Mouse (Mus musculus) thymus, postnatal 0 days (tissue): Measurements from ENCODE around the gene Mpig6b. TPM values are rescaled to one million over a fixed set of nuclear protein-coding genes. Genes with fewer than 3 reads are reported as not detected.

Source experiments
- DNase-seq: peaks from one replicate; pipeline ENCODE4 v3.0.0-alpha.2; 2015; ENCODE audit warnings: low spot score
- polyA plus RNA-seq: library from polyadenylated mRNA; unstranded; fragments of >200 nt; fragmentation: Nextera tagmentation; extraction: Ambion mirVana; gene quantifications from 2 replicates; pipeline ENCODE4 v1.2.1, GENCODE M21; 2015

Mpig6b gene
- polyA plus RNA-seq, result 0.06 and 0.08 TPM in 2 replicates

DNA sequence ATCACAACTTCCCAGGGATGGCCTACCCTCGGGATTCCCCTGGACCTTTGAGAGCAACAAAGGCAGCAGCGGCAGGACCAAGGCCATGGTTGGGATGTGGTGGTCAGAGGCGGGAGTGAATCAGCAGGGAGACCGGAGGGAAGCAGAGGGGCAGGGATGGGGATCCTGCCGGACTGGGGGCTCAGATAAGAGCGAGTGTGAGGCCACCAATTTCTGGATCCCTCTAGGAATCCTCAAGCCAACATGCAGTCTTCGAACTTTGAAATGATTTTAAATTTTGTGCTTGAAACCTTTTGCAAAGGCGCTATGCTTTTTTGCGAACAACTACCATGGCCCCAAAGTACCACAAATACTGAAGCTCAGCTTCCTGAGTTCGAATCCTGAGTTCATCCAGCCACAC lies at the start of gene Mpig6b:
Gene Mpig6b (minus strand): TSS at position 101 of the 400 bp plus-strand sequence.
- no peak for DNase-seq

DNA sequence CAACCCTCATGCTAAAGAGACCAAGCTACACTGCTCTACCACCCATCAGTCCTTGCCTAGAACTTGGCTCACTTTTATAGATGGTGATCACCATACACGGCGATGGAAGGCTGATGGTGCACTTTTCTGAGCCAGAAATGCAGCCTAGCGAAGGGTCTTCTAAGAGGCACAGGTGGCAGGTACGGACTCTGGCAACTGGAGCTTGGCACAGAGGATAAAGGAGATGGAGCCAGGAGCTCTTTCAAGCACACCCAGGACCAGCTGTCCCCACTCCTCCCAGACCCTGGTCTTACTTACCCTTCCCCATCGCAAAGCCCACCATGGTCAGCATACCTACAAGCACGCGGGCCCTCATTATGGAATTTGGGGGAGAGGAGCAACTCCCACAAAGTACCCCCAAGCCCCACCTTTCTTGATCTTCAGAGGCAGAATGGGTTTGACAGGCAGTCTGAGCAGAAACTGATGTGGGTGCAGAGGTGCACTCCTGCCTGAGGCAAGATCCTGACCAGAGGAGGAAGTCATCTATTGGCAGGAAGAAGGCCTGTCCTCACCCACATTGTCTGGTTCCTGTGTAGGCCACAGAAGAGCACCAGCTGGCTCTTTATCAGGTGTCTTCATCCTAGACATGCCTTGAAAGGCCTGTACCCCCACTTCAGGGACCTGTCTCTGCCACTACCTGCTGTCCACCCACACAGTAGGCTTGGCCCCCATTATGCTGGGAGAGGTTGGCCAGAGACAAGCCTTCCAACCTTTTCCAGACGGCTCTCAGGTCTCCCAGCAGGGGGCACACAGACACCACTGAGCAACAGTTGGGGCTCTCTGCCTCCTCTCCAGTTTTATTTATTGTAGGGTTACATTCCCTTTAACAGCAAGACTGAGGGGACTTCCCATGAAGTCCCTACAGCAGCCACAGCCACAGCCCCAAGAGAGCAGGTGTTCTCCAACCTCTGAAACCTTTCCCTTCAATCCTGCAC lies 49.3 kb upstream of the Mpig6b start, which contains the start of gene Ly6g5b:
Gene Ly6g5b (minus strand): TSS at position 383 of the 974 bp plus-strand sequence.
- peak; percentile 38 for DNase-seq

DNA sequence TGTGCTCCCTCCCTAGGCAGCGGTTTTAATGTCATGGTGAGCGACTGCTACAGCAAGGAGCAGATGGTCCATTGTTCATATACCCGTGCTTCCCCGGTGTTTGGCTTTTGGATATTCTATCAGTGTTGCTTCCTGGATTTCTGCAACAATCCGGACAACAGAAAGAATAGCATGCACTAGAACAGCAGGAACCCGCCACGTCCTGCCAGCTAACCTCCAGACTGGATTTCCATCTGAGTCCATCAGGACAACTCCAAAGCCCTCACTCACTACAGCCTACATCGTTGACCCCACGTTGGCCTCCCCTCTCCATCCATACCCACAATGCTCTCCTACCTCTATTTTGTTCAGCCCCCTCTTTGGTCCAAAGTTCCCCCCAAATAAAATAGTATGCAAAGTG lies 45.8 kb upstream of the Mpig6b start:
- no peak for DNase-seq

DNA sequence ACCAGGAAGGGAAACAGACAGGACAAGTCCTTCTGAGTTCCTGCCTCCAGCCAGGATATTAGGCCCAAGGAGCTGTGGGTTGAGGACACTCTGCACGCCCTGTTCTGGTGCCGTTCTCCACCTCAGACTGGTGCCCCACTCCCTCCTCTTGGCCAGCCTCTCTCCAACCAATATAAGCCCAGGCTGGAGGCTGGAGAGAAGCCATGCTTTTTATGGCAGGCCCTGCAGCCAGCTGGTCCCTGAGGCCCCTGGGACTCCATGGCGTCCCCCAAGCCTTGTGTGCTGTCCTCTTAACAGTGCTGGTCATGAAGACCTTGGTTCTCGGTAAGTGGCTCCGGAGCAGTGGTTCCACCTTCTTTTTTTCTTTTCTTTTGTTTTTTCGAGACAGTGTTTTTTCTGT lies 42.1 kb upstream of the Mpig6b start, which contains the start of gene Ly6g5c:
Gene Ly6g5c (plus strand): TSS at position 183 of the 400 bp plus-strand sequence.
- DNase-seq, result no peak

DNA sequence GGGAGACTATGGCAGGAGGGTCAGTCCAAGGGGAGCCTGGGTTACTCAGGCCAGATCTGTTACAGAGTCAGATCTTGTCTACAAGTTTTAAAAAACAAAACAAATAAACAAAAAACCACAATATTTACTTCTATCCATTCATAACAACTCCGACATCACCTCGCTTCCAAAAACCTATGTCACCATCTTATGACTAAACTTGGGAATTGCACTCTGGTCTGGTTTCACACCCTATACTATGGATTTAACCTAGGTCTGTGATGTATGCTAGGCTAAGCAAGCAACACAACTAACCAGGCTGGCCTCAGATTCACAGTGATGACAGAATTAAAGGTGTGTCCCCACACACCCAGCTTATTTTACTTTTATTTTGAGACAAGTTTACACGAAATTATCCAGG lies 40.5 kb upstream of the Mpig6b start:
- no peak for DNase-seq

DNA sequence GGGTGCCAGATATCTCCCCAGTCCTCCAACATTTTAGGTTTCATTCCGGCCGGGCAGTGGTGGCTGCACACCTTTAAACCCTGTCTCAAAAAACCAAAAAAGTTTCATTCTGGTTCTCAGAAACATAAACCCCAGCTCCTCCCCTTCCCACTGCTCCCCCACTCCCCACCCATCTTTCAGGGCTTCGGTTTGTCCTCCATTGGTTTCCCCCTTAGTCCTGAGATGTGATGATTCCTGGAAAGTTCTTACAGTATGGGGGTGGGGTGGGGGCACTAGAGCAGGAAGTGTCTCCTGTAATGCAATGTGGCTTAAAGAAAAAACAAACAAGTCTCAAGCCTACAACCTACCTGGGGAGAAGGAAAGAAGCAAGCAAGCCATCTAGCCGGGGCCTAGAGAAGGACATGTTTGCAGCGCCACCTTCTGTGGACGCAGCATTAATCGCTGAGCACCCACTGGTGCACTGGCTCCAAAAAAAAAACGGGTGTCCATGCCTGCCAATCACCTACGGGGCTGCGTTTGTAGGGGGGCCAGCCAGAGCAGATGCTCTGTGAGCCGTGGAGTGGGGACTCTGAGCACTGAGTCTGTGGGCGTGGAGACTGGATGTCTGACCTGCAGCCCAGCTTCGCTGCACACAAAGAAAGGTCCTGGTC lies 39.9 kb upstream of the Mpig6b start:
- peak; percentile 40 for DNase-seq

DNA sequence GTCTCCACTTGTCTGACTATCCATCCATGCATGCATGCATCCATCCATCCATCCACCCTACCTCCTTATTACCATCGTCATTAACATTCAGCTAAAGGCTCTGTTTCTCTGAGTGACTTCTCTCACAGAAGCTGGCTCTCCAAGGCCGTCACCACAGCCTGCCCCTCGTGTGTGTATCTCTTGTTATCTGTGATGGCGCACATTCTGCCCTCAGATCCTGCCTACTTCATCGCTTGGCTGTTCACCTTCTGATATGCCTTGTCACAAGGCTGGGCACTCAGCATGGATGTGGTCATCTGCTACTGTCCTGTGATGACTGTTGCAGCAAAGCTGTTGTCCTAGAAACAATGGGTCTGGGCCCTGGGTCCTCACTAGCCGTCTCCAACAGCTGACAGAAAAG lies 38.8 kb upstream of the Mpig6b start:
- DNase-seq, result no peak

DNA sequence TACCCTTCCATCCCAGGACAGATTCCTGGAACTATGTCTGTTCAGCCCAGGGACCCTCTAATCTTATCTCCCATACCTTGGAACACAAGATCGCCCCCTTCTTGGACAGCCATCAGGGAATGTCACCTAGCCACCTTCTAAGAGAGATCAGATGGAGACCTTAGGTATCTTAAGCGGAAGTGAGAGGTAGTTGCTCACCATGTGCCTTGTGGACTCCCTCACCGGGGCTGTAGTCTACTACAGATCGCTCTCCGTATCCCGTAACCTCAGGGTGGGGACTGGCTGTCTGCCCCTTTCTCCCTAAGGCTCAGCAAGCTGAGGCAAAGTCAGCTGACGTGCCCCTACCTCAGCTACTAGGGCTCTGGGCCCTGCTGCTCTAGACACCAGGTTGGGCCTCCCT lies 38.1 kb upstream of the Mpig6b start:
- no peak for DNase-seq

DNA sequence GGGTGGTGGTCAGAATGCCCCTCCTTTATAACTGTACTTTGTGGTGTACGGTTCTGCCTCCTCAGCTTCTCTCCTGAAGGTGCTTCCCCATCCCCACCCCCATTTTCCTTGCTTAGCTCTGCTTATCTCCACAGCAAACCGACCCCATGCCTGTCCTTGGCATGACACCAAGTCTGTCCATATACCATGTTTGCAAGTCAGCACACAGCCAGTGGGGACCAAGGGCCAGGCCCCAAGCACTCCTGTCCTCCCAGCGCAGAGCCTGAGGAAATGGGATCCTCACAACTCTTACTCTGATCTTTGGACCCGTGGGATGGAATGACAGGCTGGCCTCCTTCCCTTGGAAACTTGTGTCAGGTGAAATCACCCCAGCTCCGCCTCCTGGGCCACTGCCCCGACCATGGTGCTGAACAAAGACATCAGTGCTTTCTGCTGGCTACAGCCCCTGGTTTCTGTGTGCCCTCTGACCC lies 37.3 kb upstream of the Mpig6b start:
- no peak for DNase-seq

DNA sequence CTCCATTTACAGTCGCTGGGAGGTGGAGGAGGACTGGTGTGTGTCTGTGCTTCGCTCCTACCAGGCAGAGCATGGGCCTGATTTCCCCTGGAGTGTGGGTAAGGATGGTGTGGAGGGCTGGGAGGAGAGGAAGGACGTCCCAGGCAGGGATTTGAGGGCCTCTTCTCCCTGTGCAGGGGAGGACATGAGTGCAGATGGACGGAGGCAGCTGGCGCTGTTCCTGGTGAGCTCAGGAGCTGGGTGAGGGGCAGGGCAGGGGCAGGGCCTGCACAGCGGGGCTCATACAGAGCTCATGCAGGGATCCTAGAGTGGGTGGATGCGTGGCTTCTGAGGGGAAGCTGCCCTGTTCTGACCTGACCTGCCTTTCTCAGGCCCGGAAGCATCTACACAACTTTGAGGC lies 36.3 kb upstream of the Mpig6b start:
- DNase-seq, result no peak

DNA sequence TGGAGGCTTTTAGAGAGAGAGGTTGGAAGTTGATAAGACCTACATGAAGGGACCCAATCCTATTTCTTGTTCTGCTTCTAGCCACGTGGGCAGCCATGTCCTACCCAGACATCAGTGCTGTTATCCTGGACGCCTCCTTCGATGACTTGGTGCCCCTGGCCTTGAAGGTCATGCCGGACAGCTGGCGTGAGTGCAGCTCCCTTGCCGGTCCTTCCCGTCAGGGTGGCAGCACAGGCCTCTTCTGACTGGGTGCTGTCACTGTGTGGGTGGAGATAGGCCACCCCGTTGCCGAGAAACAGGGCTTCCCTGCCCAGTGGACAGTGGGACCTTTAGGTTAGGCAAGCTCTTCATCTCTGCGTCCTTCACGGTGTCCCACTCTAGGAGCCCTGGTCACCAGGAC lies 35.2 kb upstream of the Mpig6b start:
- no peak for DNase-seq

DNA sequence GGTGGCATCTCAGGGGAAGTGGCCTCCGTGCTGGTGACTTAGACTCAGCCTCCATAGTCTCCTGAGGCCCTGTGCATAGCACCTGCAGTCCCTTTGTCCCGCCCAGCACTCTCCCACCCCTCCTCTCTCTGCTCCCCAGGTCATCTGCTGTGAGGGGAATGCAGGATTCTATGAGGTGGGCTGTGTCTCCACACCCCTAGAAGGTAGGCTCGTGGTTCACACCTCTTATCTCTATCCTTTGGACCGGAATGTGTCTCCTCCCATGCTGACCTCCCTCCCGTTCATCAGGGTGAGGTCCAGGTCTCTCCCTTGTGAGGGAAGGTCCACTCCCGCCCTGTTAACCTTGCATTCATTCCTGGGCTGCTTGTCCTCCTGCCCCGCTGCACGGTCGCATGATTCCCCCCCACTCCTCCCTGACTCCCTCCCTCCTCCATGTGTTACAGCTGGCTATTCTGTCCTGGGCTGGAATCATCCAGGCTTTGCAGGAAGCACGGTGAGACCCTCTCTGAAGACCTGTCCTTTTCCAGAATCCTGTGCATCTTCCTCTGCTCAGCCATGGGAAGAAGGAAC lies 34.3 kb upstream of the Mpig6b start:
- no peak for DNase-seq

DNA sequence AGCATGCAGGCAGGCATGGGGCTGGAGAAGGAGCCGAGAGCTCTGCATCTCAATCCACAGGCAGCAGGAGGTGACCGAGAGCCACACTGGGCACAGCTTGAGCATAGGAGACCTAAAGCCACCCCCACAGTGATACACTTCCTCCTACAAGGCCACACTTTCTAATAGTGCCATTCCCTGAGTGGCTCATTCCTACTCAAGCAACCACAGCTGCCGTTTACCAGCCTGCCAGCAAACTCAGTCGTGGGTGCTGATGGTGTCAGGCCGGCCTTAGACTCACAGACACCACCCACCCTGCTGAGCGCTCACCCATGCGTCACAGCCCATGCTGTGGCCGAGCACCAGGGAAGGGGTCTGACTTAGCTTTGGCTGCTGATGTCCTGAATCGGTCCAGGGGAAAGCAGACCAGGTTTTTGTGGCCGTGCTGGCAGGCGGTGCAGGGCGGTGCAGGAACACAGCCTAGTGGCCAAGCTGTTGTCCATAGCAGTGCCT lies 31.2 kb upstream of the Mpig6b start:
- no peak for DNase-seq

DNA sequence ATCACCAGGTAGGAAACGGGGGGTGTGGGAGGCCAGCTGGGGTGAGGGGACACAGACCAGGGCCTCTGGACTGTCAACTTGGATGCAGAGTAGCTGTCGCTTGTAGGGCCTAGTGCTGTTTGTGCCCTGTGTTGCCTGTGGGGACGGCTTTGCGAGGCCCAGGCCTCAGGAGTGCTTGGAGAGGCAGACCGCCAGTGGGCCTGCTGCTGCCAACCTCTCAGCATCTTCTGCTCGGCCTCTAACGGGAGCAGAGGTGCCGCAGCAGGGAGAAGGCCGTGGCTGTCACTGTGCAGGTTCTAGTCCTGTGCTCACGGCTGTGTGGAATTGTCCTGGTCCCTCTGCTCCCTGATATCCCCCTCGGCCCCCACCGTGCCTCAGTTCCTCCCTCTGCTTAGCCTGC lies 30.6 kb upstream of the Mpig6b start:
- no peak for DNase-seq

DNA sequence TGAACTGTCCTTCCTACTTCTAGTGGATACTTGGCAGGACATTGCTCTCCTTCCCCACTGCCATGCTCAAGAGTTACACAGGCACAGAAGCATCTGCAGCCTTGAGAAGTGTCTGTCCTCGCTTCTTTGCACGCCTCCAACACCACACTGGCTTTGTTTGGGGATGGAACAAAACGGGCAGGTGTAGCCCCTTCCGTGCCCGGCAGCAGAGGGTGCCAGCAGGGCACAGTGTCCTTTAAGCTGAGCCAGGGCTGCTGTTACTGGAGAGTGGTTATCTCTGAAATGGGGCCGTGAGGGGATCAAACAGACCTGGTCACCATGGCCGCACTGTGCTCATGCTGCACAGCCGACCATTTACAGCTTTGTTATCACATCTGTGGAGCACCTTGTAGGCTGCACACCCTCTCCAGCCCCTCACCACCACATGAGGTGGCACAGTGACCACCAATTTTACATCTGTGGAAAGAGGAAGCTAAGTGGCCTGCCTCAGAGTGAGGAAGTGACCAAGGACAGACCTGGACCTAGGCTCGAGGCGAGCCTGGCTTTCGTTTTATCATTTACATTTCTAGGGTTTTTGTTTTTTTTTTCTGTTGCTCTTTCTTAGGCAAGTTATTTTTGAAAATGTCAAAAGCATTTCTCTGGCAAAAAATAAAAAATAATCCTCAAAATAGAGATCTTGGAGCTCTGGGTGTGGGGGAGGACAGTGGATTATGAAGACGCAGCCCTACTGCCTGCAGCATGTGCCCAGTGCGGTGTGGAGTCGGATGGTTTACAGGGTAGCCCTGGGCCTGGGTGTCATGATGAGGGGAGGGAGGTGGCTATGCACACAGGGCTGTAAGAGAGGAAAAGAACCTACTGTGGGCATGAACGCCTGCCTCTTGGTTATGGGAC lies 28.7 kb upstream of the Mpig6b start:
- DNase-seq, result no peak

DNA sequence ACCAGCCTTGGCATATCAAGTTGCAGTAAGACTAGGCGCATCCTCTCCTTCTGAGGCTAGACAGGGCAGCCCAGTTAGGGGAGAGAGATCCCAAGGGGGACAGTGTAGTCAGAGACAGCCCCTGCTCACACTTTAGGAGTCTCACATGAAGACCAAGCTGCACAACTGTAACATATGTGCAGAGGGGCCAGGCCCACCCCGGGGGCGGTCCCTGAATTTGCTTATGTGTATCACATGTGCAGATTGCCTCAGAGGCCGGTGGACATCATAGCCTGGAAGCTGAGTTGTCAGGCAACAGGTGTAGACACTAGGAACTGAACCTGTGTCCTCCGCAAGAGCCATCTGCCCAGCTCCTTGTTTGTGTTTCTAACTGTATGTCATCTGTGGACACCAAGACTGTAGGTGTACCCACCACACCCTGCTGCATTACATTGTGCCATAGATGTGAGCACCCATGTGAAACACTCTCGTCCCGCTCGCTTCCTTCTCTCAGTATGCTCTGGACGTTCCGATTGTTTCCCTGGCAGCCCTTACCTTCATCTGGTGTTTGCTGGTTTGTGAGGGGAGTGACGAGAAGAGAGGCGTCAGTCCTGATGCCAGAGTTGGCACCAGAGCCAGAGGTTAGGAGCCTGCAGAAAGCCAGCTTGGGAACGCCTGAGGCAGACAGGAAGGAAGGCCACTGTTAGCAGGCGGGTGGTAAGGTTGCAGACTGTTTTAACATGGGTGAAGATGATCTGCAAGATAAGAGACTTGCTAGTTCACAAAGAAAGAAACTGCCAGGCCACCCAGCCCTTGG lies 26.6 kb upstream of the Mpig6b start:
- no peak for DNase-seq

DNA sequence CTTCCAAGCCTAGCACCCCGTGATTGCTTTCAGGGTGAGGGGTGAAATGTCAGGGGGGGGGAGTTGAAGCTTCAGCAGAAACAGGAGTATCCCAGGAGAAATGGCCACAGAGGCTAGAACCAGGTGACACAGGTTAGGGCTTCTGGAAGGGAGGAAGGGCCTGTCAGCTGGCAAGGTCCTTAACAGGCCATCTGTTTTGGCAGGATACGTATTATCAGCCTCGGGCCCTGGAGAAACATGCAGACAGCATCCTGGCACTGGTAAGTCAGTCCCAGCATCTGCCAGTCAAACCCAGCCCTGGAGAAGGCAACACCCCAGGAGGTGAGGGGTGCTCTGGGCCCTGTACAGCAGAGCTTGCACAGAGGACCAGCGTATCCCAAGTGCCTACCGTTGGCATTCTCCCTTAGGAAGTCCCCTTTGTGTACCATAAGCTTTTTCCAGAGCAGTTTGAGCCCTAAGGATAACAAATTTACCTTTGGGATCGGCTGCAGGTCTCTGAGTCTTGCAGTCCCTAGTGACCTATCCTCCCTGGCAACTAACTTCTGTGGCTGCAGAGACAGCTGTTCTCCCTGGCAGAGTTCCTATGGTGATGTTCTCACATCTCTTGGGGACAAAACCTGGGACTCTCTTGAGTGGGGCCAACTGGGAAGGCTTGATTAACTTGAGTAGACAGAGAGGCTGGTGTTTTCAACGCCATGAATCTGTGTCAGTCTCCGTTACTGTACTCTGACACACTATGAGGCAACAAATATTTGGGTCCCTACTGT lies 24.4 kb upstream of the Mpig6b start:
- no peak for DNase-seq

DNA sequence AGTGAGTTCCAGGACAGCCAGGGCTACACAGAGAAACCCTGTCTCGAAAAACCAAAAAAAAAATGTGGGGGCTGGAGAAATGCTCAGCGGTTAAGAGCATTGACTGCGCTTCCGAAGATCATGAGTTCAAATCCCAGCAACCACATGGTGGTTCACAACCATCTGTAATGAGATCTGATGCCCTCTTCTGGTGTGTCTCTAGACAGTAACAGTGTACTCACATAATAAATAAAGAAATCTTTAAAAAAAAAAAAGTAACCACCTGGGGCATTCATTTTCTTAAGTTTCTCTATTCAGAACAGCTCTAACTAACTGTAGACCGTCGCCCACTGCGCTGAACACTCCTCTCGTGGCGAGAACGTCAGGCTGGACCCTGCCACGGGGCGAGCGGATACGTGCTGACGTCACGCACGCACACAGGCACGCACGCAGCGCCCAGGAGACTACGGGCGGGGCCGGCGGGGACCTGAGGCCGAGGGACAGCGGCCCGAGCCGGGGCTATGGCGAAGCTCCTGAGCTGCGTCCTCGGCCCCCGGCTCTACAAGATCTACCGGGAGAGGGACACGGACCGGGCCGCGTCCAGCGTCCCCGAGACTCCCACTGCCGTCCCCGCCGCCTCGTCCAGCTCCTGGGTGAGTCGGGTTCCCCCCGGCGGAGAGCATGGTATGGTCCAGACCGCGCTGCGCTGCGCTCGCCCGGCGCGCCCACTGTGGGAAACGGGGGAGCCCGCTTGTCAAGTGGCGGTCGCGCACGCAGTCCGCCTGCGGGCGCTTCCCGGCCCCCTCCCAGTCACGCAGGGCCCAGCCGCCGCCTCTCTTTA lies 23.1 kb upstream of the Mpig6b start, which contains the start of gene Abhd16a:
Gene Abhd16a (plus strand): TSS at position 439 of the 820 bp plus-strand sequence.
- peak; percentile 94 for DNase-seq
